Mouse (Mus musculus) hindbrain, embryonic 16.5 days (tissue): ENCODE measurements around the gene Ankle2. TPM values are rescaled to one million over a fixed set of nuclear protein-coding genes. Genes with fewer than 3 reads are reported as not detected.

Source experiments
- ATAC-seq: fragments of 200-750 bp; cut with Nextera tagmentation; 2 replicates; pipeline ENCODE4 v1.8.0; 2017; ENCODE audit warnings: moderate TSS enrichment, moderate library complexity
- H3K27ac ChIP-seq: fragments of 300-500 bp; sonication (generic); 2 replicates; pipeline ENCODE4 v1.5.1; 2014; ENCODE audit warnings: low read depth, mild to moderate bottlenecking, control low read depth, low read length, moderate library complexity
- H3K27me3 ChIP-seq: fragments of 300-500 bp; sonication (generic); replicated peaks from 2 replicates; pipeline ENCODE4 v1.6.1; 2014; ENCODE audit warnings: low read length; ENCODE audit not compliant: control insufficient read depth, insufficient read depth
- H3K36me3 ChIP-seq: fragments of 300-500 bp; sonication (generic); 2 replicates; pipeline ENCODE4 v1.6.1; 2014; ENCODE audit warnings: mild to moderate bottlenecking, low read length, moderate library complexity, mixed read lengths; ENCODE audit not compliant: control insufficient read depth, insufficient read depth
- H3K4me1 ChIP-seq: fragments of 300-500 bp; sonication (generic); 2 replicates; pipeline ENCODE4 v1.6.1; 2014; ENCODE audit warnings: low read depth, low read length; ENCODE audit not compliant: control insufficient read depth, insufficient read depth
- H3K4me2 ChIP-seq: fragments of 300-500 bp; sonication (generic); 2 replicates; pipeline ENCODE4 v1.6.1; 2014; ENCODE audit warnings: mild to moderate bottlenecking, low read length, control low read depth, moderate library complexity
- H3K4me3 ChIP-seq: fragments of 300-500 bp; sonication (generic); 2 replicates; pipeline ENCODE4 v1.5.1; 2014; ENCODE audit warnings: mild to moderate bottlenecking, low read length, control low read depth, moderate library complexity
- H3K9ac ChIP-seq: fragments of 300-500 bp; sonication (generic); 2 replicates; pipeline ENCODE4 v1.6.1; 2014; ENCODE audit warnings: low read depth, mild to moderate bottlenecking, control low read depth, low read length, moderate library complexity
- H3K9me3 ChIP-seq: fragments of 300-500 bp; sonication (generic); 2 replicates; pipeline ENCODE4 v1.6.1; 2014; ENCODE audit warnings: mild to moderate bottlenecking, low read length, moderate library complexity; ENCODE audit not compliant: control insufficient read depth
- WGBS: fragments of 180-500 bp; shearing (Covaris S2); extraction: QIAGEN DNeasy Blood & Tissue Kit; methylation state at CpG from one replicate; pipeline ENCODE4 v1.1.7; 2014; 5-methylcytosine and 5-hydroxymethylcytosine counted together
- polyA plus RNA-seq: library from polyadenylated mRNA; unstranded; fragments of >200 nt; fragmentation: Nextera tagmentation; extraction: Ambion mirVana; gene quantifications from 2 replicates; pipeline ENCODE4 v1.2.1, GENCODE M21; 2015

The Ankle2 gene
- polyA plus RNA-seq, 1 experiment from 2014 or later, result 17.2 TPM

GRCm38 (mm10) chr5:110291649-110292048 lies 60.8 kb downstream of the Ankle2 start:
- Histone ChIP-seq H3K27me3 (no peaks in the 10 kb centered on the region), H3K4me3 (no peak overlapping the region), H3K4me2 (no peak overlapping the region), H3K36me3 (no peaks in the 10 kb centered on the region; the same call in 1 of the 2 replicates), H3K4me1 (peaks cover under 1% of the 10 kb centered on the region), H3K27ac (no peak overlapping the region), H3K9ac (no peak overlapping the region), H3K9me3 (no peaks in the 10 kb centered on the region)
- 100% methylated on average over 1 of the region's 1 CpGs for WGBS
- ATAC-seq, result no peak

- WGBS, result 94% methylated on average over 1 of the region's 1 CpGs
- no peak for ATAC-seq
Observed at GRCm38 (mm10) chr5:110296637-110297036, 65.8 kb downstream of the Ankle2 start.

GRCm38 (mm10) chr5:110300591-110300990 lies 69.8 kb downstream of the Ankle2 start:
- H3K4me2 ChIP-seq, result no peak overlapping the region
- no peaks in the 10 kb centered on the region for H3K4me1 ChIP-seq
- no peak for ATAC-seq
- peaks cover 4% of the 10 kb centered on the region for H3K36me3 ChIP-seq
- no peak overlapping the region for H3K9ac ChIP-seq
- no peaks in the 10 kb centered on the region for H3K9me3 ChIP-seq
- no peaks in the 10 kb centered on the region for H3K27me3 ChIP-seq
- WGBS, result 88% methylated on average over 2 of the region's 2 CpGs
- H3K27ac ChIP-seq, result no peak overlapping the region
- no peak overlapping the region for H3K4me3 ChIP-seq

More at GRCm38 (mm10) chr5:110296637-110297036, 65.8 kb downstream of the Ankle2 start:
- Histone ChIP-seq H3K4me2 (no peak overlapping the region), H3K4me1 (no peaks in the 10 kb centered on the region), H3K27me3 (no peaks in the 10 kb centered on the region), H3K9me3 (no peaks in the 10 kb centered on the region), H3K27ac (no peak overlapping the region), H3K36me3 (peaks cover 4% of the 10 kb centered on the region; the same call in 1 of the 2 replicates), H3K4me3 (no peak overlapping the region), H3K9ac (no peak overlapping the region)

Other genes with a start within 250 kb of the Ankle2 start
- 21.2 and 21.8 TPM in 2 replicates for gene Zfp932, start 234.5 kb upstream of the Ankle2 start, polyA plus RNA-seq
- 3.5 and 5.2 TPM in 2 replicates for gene Gm17655, start 158.5 kb upstream of the Ankle2 start, polyA plus RNA-seq
- gene Gm35315, start 136.6 kb upstream of the Ankle2 start, polyA plus RNA-seq, result 0.71 and 0.85 TPM in 2 replicates
- gene Plcxd1, start 131.0 kb upstream of the Ankle2 start, polyA plus RNA-seq, result 8.4 and 10.9 TPM in 2 replicates
- 67.4 and 67.7 TPM in 2 replicates for gene Gtpbp6, start 122.8 kb upstream of the Ankle2 start, polyA plus RNA-seq
- gene Zfp605, start 120.9 kb upstream of the Ankle2 start, polyA plus RNA-seq, result 12.4 and 15.0 TPM in 2 replicates
- gene Chfr, start 95.2 kb upstream of the Ankle2 start, polyA plus RNA-seq, result 70.9 and 75.6 TPM in 2 replicates
- 20.1 and 21.6 TPM in 2 replicates for gene Golga3, start 54.3 kb upstream of the Ankle2 start, polyA plus RNA-seq
- 94.4 and 102 TPM in 2 replicates for gene Pgam5, start 38.9 kb downstream of the Ankle2 start, polyA plus RNA-seq
- gene Pxmp2, start 55.2 kb downstream of the Ankle2 start, polyA plus RNA-seq, result 12.0 and 16.0 TPM in 2 replicates
- gene Pole, start 55.3 kb downstream of the Ankle2 start, polyA plus RNA-seq, result 7.1 and 8.5 TPM in 2 replicates
- gene P2rx2, start 112.2 kb downstream of the Ankle2 start, polyA plus RNA-seq, result 13.0 and 15.5 TPM in 2 replicates
- gene Lrcol1, start 113.7 kb downstream of the Ankle2 start, polyA plus RNA-seq, result not detected in 2 replicates
- gene Fbrsl1, start 217.5 kb downstream of the Ankle2 start, polyA plus RNA-seq, result 10.7 and 13.6 TPM in 2 replicates